Mouse (Mus musculus): ENCODE results near the gene Slc10a4.
"Not testable (repeated sequence)": the region's sequence is repeated elsewhere in the genome, so short reads cannot be mapped to it uniquely, and the experiment has no call there.

Gene Slc10a4

DNA sequence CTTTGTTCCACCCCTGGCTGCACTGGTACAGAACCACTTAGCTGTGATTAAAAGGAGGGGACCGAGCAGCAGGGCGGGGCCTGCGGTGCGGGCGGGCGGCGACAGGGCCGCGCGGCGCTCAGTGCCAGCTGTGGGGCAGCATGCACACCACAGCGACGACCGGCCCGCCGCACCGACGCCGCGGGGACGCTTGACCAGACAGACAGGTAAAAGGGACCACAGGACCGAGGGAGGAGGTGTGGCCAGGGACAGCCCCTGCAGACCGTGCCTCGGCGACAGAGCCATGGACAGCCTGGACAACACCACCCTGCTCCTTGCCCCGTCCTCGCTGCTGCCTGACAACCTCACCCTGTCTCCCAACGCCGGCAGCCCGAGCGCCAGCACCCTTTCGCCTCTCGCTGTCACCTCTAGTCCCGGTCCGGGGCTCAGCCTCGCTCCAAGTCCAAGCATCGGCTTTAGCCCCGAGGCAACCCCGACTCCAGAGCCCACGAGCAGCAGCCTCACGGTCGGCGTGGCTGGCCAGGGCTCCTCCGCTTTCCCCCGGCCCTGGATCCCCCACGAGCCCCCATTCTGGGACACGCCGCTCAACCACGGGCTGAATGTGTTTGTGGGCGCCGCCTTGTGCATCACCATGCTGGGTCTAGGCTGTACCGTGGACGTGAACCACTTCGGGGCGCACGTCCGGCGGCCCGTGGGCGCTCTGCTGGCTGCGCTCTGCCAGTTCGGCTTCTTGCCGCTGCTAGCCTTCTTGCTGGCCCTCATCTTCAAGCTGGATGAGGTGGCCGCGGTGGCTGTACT lies at the start of gene Slc10a4:
Slc10a4 (plus strand) TSS at position 100 of the 798 bp plus-strand sequence.
- no peak for DNase-seq

DNA sequence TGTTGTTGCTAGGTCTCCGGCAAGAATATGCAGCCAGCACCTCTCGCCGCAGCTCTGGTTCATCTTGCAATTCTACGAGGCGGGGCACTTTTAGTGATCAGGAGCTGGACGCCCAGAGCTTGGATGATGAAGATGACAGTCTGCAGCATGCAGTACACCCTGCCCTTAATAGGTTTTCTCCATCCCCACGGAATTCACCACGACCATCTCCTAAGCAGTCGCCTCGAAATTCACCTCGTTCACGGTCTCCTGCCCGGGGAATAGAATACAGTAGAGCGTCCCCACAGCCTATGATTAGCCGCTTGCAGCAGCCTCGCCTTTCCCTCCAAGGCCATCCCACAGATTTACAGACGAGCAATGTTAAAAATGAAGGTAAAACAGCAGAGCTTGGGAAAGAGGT lies 49.4 kb upstream of the Slc10a4 start:
- DNase-seq: no peak

GRCm38 (mm10) chr5:72960096-72960495 lies 46.6 kb upstream of the Slc10a4 start:
- DNase-seq: no peak

DNA sequence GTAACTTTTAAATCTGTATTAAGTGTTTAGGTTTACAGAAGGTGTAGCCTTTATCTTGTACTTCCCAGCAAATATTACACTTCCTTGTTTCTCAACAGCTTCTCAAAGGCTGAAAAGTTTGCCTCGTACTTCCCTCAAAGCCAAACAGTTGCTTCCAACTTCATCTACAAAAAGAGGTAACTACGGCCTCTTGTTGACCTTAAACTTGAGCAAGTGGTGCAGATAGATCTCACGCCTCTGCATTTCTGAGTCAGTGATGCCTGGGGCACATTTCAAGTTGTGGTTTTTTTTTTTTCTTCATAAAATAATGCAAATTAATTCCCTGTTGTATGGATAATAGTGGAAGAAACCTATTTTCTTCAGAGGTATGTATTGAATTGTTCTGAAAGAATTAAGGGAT lies 41.0 kb upstream of the Slc10a4 start:
- DNase-seq: no peak

- no peak for DNase-seq
Measured at GRCm38 (mm10) chr5:72972435-72972834, 34.2 kb upstream of the Slc10a4 start.

GRCm38 (mm10) chr5:72972934-72973333 lies 33.7 kb upstream of the Slc10a4 start:
- no peak for DNase-seq

DNA sequence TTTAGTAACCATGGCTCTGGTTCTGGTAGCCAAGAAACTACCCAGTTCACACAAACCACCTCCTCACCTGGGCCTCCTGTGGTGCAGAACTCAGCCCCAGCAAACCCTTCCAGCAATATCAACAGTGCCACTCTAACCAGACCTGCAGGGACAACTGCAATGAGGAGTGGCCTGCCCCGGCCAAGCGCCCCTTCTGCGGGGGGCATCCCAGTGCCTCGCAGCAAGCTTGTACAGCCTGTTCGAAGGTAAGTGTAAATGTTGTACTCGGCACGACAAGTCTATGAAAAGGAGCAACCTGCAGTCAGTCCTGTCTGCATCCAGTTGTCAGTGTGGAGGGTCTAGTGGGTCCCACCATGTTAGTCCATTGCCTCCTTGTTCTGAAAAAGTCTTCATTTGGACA lies 32.1 kb upstream of the Slc10a4 start, which contains the start of gene Gm10135:
Gm10135 (minus strand) TSS at position 101 of the 400 bp plus-strand sequence.
- no peak for DNase-seq

DNA sequence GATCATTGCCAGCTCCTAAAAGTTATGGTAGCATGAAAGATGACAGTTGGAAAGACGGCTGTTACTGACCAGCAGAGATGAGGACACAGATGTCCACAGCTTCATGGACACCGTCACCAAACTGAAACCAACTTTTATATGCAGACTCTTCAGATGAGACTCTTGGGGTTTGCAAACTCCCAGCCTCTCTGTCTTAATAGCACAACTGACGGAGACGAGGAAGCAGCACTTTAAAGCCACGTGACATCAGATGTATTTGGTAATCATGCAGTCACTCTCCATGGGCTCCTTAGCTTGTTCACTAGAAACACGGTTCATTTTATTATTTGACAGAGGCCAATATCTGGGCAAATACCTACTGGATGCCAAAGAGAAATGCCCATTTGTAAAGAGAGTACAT lies 30.7 kb upstream of the Slc10a4 start:
- DNase-seq: no peak

- no peak for DNase-seq
Measured at GRCm38 (mm10) chr5:72976539-72976938, 30.1 kb upstream of the Slc10a4 start.

GRCm38 (mm10) chr5:72984091-72984490 lies 22.6 kb upstream of the Slc10a4 start:
- peak; percentile 13 to 19 for DNase-seq

- DNase-seq: no peak
Measured at GRCm38 (mm10) chr5:72987786-72988185, 18.9 kb upstream of the Slc10a4 start.

GRCm38 (mm10) chr5:72989756-72990155 lies 16.9 kb upstream of the Slc10a4 start:
- no peak for DNase-seq

GRCm38 (mm10) chr5:72992474-72992873 lies 14.2 kb upstream of the Slc10a4 start:
- no peak for DNase-seq

DNA sequence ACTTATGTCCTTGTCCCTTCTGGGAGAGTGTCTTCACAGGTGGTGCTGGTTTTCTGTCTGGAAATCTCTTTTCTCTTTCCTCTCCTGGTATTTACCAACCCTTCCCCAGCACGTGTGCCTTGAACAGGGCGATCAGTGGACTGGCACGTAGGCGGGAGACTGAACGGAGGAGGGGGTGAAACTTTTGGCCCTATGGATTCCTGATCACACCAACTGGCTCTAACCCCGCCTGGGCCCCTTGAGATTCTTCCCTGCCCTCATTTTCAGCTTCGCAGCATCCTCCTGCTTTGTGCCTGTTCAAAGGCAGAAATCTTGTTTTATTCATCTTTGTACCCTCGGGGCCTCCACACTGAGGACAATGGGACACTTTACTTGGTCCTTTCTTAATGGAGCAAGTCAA lies 12.3 kb upstream of the Slc10a4 start:
- no peak for DNase-seq

GRCm38 (mm10) chr5:72994928-72995327 lies 11.8 kb upstream of the Slc10a4 start:
- DNase-seq: no peak

DNA sequence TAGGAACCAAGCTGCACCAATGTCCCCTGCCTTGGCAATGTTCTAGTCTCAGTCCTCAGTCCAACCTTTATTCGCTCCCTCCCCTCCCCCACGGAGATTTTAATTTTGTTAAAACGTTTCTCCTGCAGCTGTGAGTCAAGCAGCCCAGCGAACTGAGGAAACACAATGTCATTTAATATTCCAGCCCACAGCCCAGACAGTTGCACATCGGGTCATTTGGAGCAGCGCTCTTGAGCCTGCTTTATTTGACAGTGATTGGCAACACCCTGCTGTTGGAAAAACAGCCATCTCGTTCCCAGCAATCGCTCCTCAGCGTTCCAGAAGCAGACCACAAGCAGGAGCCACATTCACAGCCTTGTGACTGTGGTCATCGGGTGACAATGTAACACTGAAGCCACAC lies 11.3 kb upstream of the Slc10a4 start:
- DNase-seq: no peak

GRCm38 (mm10) chr5:72998546-72998945 lies 8.1 kb upstream of the Slc10a4 start:
- not testable (repeated sequence) for DNase-seq

DNA sequence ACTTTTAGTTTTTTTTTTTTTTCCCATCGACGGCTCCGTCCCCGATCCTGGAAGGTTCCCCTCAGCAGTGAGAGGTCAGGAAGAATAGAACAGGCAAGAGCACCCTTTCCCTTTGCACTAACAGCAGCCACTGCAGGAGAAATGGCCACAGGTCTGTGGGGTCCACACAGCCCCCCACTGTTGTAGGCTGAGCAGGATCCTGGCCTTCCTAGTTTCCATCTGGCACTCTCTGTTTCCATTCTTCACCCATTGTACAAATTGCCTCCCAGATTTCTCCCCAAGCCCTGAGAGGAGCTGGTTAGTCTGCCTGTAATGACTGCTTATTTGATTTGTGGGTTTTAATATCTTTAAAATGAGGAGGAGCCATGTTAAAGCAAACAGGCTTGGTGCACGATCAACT lies 2.6 kb upstream of the Slc10a4 start:
- DNase-seq: no peak

DNA sequence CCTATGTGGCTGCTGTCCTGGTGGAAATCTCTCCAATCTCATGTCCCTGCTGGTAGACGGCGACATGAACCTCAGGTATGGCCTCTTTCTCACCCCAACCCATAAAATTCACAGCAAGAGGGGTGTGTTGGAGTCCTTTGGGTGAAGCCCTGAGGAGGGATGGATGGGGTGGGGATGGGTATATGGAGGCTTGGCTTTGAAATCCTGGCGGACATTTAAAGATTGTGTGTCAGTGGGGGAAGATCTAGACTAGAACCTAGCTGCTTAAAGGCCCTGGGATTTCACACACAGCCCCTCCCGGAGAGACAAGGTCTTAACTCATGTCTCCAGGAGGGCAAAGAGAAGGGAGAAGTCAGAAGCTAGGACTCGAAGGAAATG lies 888 bp downstream of the Slc10a4 start:
- DNase-seq: no peak

DNA sequence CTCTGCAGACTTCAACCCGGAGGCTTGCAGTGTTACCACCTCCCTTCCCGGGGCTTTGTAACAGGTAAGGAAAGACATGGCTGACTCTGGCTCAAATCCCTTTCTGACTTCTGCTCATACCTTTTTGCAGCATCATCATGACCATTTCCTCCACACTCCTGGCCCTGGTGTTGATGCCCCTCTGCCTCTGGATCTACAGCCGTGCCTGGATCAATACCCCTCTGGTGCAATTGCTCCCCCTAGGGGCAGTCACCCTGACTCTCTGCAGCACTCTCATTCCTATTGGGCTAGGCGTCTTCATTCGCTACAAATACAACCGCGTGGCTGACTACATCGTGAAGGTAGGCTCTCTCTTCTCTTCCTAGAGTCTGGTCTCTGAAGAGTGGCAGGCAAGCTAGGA lies 1.5 kb downstream of the Slc10a4 start:
- not testable (repeated sequence) for DNase-seq

- not testable (repeated sequence) for DNase-seq
Measured at GRCm38 (mm10) chr5:73011806-73012205, 5.1 kb downstream of the Slc10a4 start.

GRCm38 (mm10) chr5:73012884-73013610 lies 6.4 kb downstream of the Slc10a4 start:
- not testable (repeated sequence) for DNase-seq

DNA sequence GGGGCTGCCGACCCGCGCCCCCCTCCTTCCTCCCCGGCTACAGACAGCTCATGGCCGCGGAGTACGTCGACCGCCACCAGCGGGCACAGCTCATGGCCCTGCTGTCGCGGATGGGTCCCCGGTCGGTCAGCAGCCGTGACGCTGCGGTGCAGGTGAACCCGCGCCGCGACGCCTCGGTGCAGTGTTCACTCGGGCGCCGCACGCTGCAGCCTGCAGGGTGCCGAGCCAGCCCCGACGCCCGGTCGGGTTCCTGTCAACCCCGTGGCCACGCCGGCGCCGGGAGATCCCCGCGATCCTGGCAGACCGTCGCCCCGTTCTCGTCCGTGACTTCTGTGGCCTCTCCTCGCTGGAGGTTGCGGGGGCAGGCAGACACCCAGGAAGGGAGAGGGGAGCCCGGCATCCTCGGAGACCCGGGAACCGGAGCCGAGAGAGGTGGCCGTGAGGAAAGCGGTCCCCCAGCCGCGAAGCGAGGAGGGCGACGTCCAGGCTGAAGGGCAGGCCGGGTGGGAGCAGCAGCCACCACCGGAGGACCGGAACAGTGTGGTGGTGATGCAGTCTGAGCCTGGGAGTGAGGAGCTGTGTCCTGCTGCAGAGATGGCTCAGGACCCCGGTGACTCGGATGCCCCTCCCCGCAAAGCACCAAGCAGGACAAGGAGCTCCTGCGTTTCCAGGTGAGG lies 7.1 kb downstream of the Slc10a4 start:
- DNase-seq: not testable (repeated sequence)

GRCm38 (mm10) chr5:73014745-73015144 lies 8.1 kb downstream of the Slc10a4 start:
- no peak for DNase-seq

Data from cerebellum, adult 18-20 months (tissue).